Mouse (Mus musculus) cerebral cortex, adult 2 months (tissue): ENCODE measurements around the gene Odf3.

Experiments
- WGBS: fragments of 180-500 bp; shearing (Covaris S2); methylation state at CpG from one replicate; pipeline ENCODE4 v1.1.7; 2018; 5-methylcytosine and 5-hydroxymethylcytosine counted together

Odf3 gene

DNA sequence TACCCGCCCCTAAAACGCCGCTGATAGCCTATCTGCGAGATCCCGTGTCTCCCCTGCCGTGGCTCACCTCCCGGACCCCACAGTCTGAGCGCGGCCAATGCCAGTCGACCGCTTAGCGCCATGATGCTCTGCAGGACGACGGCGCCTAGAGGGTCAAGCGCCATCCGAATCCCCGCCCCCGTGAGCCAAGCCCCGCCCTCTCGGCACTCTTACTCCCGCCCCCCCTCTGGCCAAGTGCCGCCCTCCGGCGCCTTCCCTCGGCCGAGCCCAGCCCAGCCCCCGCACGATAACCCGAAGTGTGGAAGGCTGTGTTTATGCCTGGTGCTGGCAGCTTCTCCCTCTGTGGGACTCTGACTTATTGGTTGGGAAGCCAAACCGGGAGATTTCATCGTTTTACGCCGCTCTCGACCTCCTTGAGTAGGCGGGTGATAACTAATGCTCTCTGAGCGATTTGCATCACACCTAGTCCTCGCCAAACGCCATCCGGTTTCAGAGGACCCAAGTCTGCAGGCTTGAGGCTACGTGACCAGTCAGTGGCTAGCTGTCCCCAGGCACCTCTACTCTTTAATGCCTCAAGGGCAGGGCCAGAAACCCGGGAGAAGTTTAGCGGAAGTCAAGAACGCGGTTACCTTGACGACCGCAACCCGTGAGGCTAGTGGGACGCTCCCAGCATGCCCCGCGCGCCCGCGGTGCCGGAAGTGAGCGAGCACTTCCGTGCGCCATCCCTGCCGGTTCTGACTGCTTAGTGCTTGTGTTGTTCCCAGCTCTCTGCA is 34.3 kb downstream of the Odf3 start, which contains the start of the genes Psmd13 and Sirt3:
Psmd13 (plus strand) TSS at position 273 of the 773 bp plus-strand sequence.
Sirt3 (minus strand) TSS at position 614 of the 773 bp plus-strand sequence.
- under 1% methylated on average over 59 of the region's 59 CpGs for WGBS

DNA sequence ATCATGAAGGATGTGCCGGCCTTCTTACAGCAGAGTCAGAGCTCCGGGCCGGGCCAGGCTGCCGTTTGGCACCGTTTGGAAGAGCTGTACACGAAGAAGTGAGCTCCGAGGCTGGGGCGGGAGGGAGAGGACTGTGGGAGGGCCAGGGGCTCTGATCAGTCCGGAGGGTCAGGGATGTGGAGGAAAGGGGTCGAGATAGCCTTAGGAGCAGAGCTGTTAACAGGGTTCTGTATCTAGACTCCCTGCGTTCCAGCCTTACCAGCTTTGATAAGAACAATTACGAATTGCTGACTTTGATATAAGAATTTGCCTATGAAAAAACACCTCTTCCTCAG is 34.8 kb downstream of the Odf3 start:
- under 1% methylated on average over 12 of the region's 12 CpGs for WGBS

DNA sequence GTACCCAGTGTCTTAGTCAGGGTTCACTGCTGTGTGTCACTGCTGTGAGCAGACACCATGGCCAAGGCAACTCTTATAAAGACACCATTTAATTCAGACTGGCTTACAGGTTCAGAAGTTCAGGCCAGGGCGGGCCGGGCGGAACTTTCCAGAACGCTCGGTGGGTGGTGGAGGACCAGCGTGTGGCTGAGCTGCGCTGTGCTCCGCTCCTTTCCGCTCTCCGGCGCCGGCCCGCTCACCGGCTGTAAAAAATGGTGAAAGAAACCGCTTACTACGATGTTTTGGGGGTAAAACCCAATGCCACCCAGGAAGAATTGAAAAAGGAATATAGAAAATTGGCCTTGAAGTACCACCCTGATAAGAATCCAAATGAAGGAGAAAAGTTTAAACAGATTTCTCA is 43.0 kb downstream of the Odf3 start:
- 96% methylated on average over 16 of the region's 16 CpGs for WGBS

DNA sequence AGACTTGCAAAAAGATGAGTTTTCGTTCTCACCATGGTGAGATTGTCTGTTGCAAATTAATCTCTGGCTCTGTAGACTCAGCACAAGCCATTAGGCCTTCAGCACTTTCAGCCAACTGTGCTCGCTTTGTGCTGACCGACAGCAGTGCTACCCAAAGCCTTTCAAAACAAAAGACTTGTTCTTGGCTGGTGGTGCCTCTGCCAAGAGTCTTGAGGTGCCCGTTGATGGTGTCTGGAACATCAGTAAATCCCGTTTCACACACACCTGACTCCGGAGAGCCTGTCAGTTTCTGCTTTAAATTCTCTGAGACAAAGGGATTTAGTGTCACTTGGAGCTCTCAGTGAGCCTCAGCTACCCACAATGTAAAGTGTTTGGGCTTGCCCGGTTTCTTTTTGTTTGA is 46.4 kb downstream of the Odf3 start:
- 69% methylated on average over 7 of the region's 7 CpGs for WGBS

DNA sequence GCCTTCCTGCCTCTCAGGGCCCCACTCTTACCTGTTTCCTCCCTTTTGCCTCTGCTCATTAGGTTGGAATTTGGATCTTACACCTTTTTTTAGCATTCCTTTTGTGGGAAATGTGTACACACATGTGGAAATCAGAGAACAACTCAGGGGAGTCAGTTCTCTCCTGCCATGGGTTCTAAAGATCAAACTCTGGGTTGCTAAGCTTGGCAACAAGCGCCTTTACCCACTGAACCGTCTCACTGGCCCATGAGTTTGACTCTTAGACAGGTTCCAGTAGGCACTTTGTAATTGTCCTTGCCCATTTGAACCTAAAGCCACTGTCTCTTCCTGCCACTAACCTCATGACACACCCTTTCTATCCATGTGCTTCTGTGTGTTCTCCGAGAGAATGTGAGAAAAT is 47.0 kb downstream of the Odf3 start:
- WGBS: 91% methylated on average over 3 of the region's 3 CpGs

DNA sequence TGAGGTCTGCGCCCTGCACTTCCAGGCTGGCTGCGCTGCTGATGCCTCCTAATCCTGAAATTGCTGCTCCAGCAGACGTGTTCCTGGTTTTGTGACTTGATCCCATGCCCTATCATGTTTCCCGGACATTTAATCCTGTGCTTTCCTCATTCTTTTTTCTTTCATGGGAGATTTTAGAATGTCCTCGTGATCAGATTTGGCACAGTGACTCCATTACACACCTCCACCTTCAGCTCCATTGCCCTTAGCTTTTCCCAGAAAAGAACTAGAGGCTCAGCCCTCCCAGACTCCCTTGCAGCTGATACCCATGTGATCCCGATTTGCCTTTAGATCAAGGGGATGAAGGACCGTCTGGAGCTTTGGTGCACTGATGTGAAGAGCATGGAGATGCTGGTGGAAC is 50.3 kb downstream of the Odf3 start:
- 84% methylated on average over 7 of the region's 7 CpGs for WGBS

DNA sequence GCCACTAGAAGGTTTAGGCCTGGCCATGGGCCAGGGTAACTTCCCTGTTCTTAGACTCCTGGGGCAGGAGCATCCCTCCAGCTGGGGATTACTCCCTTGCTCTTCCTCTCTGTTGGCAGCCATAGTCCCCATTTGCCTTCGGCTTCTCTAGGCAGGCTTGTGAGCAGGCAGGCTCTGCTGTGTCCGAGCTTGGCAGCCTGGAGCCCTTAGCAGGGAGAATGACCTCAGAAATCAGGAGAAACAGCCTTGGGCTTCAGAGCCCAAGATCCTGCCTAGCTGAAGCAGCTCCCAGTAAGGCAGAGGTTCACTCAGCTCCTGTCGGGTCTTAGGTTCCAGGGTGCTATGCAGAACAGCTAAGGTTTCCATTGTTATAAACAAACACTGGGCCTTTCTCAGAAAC is 51.5 kb downstream of the Odf3 start:
- 68% methylated on average over 3 of the region's 3 CpGs for WGBS

DNA sequence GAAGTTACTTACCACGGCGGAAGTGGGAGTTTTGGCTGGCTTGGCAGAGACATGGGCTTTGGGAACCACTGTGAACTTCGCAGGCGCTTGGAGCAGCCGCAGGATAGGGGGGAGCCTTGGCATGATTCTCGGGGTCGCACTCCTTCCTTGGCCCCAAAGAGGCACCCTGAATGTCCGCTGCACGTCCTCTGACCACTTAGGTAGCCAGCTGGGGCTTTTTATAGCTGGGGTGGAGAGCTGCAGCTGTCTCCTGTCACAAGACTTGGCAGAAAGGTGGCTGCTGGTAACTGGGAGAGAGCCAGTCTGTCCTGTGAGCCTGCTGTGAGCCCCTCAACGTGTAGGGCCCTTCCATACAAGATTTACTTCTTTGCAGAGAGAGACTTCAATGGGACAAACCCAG is 52.6 kb downstream of the Odf3 start, which contains the start of gene Cox8b:
Cox8b (minus strand) TSS at position 227 of the 400 bp plus-strand sequence.
- 57% methylated on average over 10 of the region's 10 CpGs for WGBS
